Mouse (Mus musculus) megakaryocyte, adult 5-6 weeks (primary cell): ENCODE data around the gene Eif4g3. TPM values are rescaled to one million over a fixed set of nuclear protein-coding genes. Genes with fewer than 3 reads are reported as not detected.

ENCODE experiments used
- ATAC-seq: 2 replicates; pipeline ENCODE4 v1.8.0; 2016; ENCODE audit warnings: mild to moderate bottlenecking, inconsistent platforms; ENCODE audit not compliant: poor library complexity, severe bottlenecking
- total RNA-seq, 2 experiments: library from RNA; stranded (forward) in 1 of 2; stranded (reverse) in 1 of 2; fragments of 153-499, 151-499 nt in 1 of 2; fragments of 221-1000, 200-1000 nt in 1 of 2; gene quantifications; 2 replicates each; pipeline versions ENCODE4 v1.2.3 to v1.2.4; 2015 to 2017

Eif4g3 gene
- total RNA-seq, 2 experiments from 2014 or later = 47.6 to 65.6 TPM

GRCm38 (mm10) chr4:137984746-137985145 is 8.1 kb upstream of the Eif4g3 start:
- ATAC-seq = no peak

DNA sequence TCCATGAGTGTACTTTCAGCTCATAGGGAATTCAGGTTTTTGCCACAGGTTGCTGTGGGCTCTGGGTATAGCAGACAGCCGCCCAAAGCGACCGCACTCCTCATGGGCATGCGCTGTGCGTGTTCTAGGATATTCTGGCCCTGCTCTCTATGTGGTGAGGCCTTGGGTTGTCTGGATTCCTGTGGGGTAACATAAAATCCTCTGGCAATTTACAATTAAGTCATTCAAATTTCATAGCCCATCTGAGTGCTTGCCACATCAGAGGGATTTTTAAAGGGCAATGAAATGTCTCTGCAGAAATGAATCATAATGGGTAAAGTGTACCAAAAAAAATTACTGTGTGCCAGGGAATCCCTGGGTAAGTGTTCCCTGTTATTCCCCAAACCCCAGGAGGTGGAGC is 3.4 kb upstream of the Eif4g3 start:
- no peak for ATAC-seq

DNA sequence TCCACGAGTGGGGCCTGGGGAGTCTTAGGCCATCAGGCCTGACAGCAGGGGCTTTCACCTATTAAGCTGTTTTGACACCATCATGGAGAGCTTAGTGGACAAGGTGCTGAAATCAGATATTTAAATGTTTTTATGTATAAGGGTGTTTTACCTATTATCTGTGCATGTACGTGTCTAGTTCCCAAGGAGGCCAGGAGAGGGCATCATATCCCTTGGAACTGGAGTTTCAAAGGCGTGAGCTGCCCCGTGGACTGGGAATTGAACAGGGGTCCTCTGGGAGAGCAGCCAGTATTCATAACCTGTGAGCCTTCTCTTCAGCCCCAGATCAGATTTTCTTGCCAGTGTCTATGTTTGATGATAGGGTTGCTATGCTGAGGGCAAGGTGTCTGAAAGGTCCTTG is 2.4 kb upstream of the Eif4g3 start:
- no peak for ATAC-seq

DNA sequence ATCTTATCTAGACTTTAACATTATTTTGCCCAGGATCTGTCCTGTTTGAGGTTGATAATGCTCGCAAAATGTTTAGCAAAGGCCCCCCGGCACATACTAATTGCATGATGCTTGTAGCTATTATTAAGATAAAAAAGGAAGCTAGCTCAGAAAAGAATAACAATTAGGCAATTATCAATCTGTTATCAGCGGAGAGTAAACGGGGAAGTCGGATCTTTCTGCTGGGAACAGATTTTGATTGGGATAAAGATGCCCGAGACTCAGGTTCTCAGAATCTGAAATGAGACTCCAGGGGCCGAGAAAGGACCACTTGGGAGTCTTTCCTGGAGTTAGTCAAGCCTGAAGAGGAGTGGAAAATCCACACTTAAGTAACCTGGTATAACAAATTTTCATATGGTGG is 1.6 kb upstream of the Eif4g3 start:
- no peak for ATAC-seq

- ATAC-seq = peak; percentile 90
Measured at GRCm38 (mm10) chr4:137993291-137993758, 503 bp downstream of the Eif4g3 start.

DNA sequence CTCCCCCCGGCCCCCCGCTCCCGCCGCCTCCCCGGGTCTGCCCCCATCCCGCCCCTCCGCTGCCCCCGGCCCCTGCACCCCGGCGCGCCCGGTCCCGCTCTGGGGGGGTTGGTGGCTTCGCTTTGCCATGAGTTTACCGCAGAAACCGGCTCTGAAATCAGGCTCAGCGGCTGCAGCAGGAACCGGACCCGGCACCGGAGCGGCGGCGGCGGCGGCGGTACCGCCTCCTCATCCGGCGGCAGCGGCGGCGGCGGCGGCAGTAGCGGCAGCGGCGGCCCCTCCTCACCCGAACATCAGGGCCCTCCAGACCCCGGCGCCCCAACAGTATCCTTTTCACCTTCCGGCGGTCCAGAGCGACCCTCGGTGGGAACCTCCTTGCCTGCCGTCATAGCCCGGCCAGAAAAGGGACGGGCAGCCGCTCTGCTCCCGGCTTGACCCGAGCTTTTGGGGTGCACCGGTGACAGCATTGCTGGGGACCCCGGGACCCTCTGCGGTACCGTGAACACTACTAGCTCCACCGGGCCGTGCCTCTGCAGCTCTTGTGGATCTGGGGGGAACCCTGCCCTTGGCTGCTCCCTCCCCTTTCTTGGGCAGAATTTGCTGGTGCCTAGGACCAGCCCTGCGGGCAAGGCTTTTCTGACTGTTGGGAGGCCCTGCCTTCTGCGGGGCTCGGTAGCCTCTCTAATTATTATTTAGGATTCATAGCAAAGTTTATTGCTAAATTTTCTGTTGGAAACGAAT is 1.2 kb downstream of the Eif4g3 start:
- ATAC-seq = peak; percentile 8; the same call in 1 of the 2 replicates

- peak; percentile 55 for ATAC-seq
Measured at GRCm38 (mm10) chr4:137994562-137995336, 1.9 kb downstream of the Eif4g3 start.

DNA sequence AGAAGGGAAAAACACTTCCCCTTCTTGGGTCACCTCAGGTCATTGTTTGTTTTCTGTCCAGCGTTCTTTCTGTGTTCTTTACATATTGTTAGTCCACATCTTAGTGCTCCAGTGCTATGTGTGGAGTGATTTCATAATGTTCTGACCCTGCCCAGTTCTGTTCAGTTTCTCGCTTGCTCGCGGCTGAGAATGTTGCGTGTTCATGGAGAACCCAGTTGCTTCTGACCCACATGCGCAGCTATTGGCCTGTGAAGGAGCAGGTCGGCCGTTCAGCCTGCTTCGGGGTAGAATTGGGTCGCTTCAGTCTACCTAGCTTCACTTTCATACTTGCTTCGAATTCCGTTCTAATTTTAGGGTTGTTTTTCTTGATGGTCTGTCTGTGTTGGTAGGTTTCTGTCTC is 2.6 kb downstream of the Eif4g3 start:
- ATAC-seq = no peak

GRCm38 (mm10) chr4:137998232-137998631 is 5.4 kb downstream of the Eif4g3 start:
- no peak for ATAC-seq

GRCm38 (mm10) chr4:138000682-138001081 is 7.9 kb downstream of the Eif4g3 start:
- ATAC-seq = no peak

- no peak for ATAC-seq
Measured at GRCm38 (mm10) chr4:138003909-138004610, 11.2 kb downstream of the Eif4g3 start.

- ATAC-seq = no peak
Measured at GRCm38 (mm10) chr4:138005781-138006180, 13.0 kb downstream of the Eif4g3 start.

DNA sequence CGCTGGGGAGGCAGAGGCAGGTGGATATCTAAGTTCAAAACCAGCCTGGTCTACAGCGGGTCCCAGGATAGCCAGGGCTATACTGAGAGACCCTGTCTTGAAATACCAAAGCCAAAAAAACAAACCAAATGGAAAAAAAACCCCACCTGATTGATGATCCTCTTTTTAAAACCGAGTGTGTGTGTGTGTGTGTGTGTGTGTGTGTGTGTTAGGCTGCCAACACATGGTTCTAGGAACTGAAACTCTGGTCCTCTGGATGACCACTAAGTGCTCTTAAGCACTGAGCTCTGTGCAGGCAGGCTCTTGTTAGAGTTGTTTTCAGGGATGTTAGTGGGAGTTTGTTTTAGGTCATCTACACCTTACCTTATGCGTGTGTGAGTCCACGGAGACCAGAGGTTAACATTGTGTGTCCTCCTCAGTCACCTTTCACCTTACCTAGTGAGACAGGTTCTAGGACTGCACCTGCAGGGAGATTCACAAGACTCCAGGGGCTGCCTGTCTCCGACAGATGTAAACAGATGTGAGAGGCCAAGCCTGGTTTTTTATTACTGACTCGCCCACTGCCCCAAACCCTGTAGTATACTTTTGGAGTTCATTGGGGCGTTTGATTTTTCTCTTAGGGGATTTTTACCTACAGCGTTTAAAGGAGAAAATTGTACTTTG is 14.3 kb downstream of the Eif4g3 start:
- no peak for ATAC-seq

GRCm38 (mm10) chr4:138008646-138009045 is 15.8 kb downstream of the Eif4g3 start:
- ATAC-seq = no peak

GRCm38 (mm10) chr4:138009786-138010502 is 17.1 kb downstream of the Eif4g3 start:
- ATAC-seq = no peak

DNA sequence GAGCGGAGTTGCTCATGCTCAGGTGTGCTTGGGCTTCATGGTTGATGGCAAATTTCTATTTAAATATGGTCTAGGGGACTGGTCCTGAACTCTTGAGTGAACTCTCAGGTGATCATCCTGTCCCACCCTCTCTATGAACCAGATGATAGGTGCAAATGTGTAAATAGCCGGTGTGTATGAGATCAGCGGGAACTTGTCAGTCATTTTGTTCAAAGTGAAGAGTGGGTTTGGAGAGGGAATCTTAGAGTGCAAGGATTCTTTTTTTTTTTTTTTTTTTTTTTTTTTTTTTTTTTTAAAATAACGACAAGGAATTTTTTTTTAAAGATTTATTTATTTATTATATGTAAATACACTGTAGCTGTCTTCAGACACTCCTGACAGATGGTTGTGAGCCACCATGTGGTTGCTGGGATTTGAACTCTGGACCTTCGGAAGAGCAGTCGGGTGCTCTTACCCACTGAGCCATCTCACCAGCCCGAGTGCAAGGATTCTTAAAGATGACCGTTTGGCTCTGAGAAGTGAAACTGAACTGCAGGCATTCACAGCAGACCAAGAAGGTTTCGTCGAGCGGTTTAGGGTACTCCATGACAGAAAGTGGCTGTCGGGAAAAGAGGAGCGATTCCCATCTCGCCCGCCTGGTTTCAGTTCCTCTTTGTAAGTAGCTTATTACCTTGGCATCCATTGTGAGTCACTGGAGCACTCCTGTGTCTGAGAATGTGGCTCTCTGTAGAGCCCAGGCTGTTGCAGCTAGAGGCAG is 21.1 kb downstream of the Eif4g3 start:
- peak; percentile 73 for ATAC-seq

- no peak for ATAC-seq
Measured at GRCm38 (mm10) chr4:138015966-138016365, 23.1 kb downstream of the Eif4g3 start.

- no peak for ATAC-seq
Measured at GRCm38 (mm10) chr4:138017085-138017637, 24.3 kb downstream of the Eif4g3 start.

GRCm38 (mm10) chr4:138018011-138018410 is 25.2 kb downstream of the Eif4g3 start:
- no peak for ATAC-seq
